Mouse (Mus musculus): ENCODE results near the gene Slc9a3r1. TPM values are rescaled to one million over a fixed set of nuclear protein-coding genes. Genes with fewer than 3 reads are reported as not detected.

Slc9a3r1 gene
- total RNA-seq (2014; rRNA removed) (53.3 and 57.3 TPM in 2 replicates), polyA plus RNA-seq (2015; fragmentation: Nextera tagmentation; extraction: Ambion mirVana) (65.4 and 72.9 TPM in 2 replicates)

DNA sequence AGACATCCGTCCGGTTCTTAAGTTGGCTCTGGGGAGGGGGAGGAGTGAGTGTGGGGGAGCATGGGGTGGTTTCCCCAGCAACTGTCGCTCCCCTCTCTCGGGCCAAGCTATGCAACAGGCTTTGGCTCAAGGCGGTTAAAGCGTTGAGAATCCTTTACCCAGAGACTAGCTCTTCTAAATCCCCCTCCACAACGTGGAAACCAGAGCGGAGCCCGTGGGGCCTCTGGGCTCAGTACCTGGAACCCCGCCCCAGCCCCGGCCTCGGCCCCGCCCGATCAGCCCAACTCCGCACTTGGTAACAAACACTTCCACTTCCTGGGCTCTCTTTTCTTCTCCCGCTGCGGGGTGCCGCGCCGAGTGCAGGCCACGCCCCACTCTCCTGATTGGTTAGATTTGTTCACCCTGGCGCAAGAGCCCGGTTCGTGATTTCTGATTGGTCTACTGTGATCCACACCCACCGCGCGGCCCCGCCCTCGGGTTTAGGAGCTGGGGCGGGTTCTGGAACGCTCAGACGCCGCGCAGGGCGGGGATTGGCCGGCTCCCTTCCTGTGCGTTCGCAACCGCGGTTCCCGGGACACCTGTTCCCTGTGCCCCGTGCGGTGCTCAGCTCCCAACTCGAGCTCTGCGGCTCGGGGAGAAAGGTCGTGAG is at the start of gene Slc9a3r1:
Slc9a3r1 (plus strand) TSS at position 510 of the 649 bp plus-strand sequence.
- peaks cover 4% of the 10 kb centered on the region; the same call in 1 of the 2 replicates for H3K4me1 ChIP-seq (ENCODE audit: insufficient read depth, low read length)
- H3K9me3 ChIP-seq (ENCODE audit: low read length), result no peaks in the 10 kb centered on the region
- H3K4me2 ChIP-seq (ENCODE audit: low read depth, low read length, poor library complexity, severe bottlenecking), result peak within 1 kb of the TSS; percentile 55
- H3K4me3 ChIP-seq (ENCODE audit: low read depth, low read length), result peak within 1 kb of the TSS; percentile 49
- H3K9ac ChIP-seq (replicated peaks; ENCODE audit: low read length, poor library complexity, severe bottlenecking), result peak within 1 kb of the TSS; percentile 55; the same call in 1 of the 2 replicates
- under 1% methylated on average over 46 of the region's 47 CpGs for WGBS
- no peaks in the 10 kb centered on the region for H3K36me3 ChIP-seq (ENCODE audit: insufficient read depth, low read length)
- peak within 1 kb of the TSS; percentile 52; the same call in 1 of the 2 replicates for H3K27ac ChIP-seq (ENCODE audit: low read depth, low read length)
- H3K27me3 ChIP-seq (ENCODE audit: insufficient read depth, low read length), result peaks cover 27% of the 10 kb centered on the region
- peak; percentile 96 for DNase-seq (ENCODE audit: low spot score)
- ATAC-seq (ENCODE audit: low FRiP score), result peak; percentile 92
- TF ChIP-seq CTCF (IDR thresholded peaks at IDR 0.05), result no peak

- H3K9me3 ChIP-seq (ENCODE audit: low read length), result no peaks in the 10 kb centered on the region
- H3K27ac ChIP-seq (ENCODE audit: low read depth, low read length), result no peak overlapping the region
- H3K4me2 ChIP-seq (ENCODE audit: low read depth, low read length, poor library complexity, severe bottlenecking), result no peak overlapping the region
- 75% methylated on average over 9 of the region's 9 CpGs for WGBS
- H3K4me1 ChIP-seq (ENCODE audit: insufficient read depth, low read length), result no peaks in the 10 kb centered on the region
- ATAC-seq (ENCODE audit: low FRiP score) (no peak), DNase-seq (ENCODE audit: low spot score) (no peak)
- no peaks in the 10 kb centered on the region for H3K36me3 ChIP-seq (ENCODE audit: insufficient read depth, low read length)
- no peaks in the 10 kb centered on the region for H3K27me3 ChIP-seq (ENCODE audit: insufficient read depth, low read length)
- H3K4me3 ChIP-seq (ENCODE audit: low read depth, low read length), result no peak overlapping the region
- H3K9ac ChIP-seq (replicated peaks; ENCODE audit: low read length, poor library complexity, severe bottlenecking), result no peak overlapping the region
- TF ChIP-seq CTCF (IDR thresholded peaks at IDR 0.05), result no peak
Measured at GRCm38 (mm10) chr11:115119409-115119808, 43.7 kb upstream of the Slc9a3r1 start.

DNA sequence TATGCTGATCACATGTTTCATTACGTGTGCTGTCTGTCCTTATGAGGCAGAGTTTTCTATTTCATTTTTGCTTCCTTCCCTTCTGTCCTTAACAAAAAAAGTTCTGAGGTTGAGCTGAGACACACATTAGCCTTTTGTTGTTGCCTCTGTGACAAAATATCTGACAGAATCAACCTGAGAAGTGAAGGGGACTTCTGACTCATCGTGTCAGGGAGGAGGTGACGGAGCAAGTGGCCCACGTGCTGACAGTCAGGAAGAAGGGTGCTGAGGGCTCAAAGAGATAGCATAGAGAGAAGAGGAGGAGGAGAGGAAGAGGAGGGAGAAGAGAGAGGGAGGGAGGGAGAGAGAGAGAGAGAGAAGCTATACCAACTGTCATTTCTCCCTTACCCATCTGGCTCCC is 34.7 kb upstream of the Slc9a3r1 start:
- H3K4me2 ChIP-seq (ENCODE audit: low read depth, low read length, poor library complexity, severe bottlenecking), result no peak overlapping the region
- no peaks in the 10 kb centered on the region for H3K27me3 ChIP-seq (ENCODE audit: insufficient read depth, low read length)
- no peaks in the 10 kb centered on the region for H3K36me3 ChIP-seq (ENCODE audit: insufficient read depth, low read length)
- no peaks in the 10 kb centered on the region for H3K4me1 ChIP-seq (ENCODE audit: insufficient read depth, low read length)
- no peak overlapping the region for H3K9ac ChIP-seq (replicated peaks; ENCODE audit: low read length, poor library complexity, severe bottlenecking)
- ATAC-seq (ENCODE audit: low FRiP score), result no peak
- no peak overlapping the region for H3K4me3 ChIP-seq (ENCODE audit: low read depth, low read length)
- no peak for DNase-seq (ENCODE audit: low spot score)
- TF ChIP-seq CTCF (IDR thresholded peaks at IDR 0.05), result no peak
- H3K9me3 ChIP-seq (ENCODE audit: low read length), result no peaks in the 10 kb centered on the region
- WGBS, result 81% methylated on average over 4 of the region's 4 CpGs
- H3K27ac ChIP-seq (ENCODE audit: low read depth, low read length), result no peak overlapping the region

- Histone ChIP-seq H3K36me3 (ENCODE audit: insufficient read depth, low read length) (no peaks in the 10 kb centered on the region), H3K9ac (replicated peaks; ENCODE audit: low read length, poor library complexity, severe bottlenecking) (no peak overlapping the region), H3K9me3 (ENCODE audit: low read length) (no peaks in the 10 kb centered on the region), H3K4me3 (ENCODE audit: low read depth, low read length) (no peak overlapping the region), H3K4me2 (ENCODE audit: low read depth, low read length, poor library complexity, severe bottlenecking) (no peak overlapping the region), H3K27me3 (ENCODE audit: insufficient read depth, low read length) (no peaks in the 10 kb centered on the region), H3K27ac (ENCODE audit: low read depth, low read length) (no peak overlapping the region), H3K4me1 (ENCODE audit: insufficient read depth, low read length) (no peaks in the 10 kb centered on the region)
- DNase-seq (ENCODE audit: low spot score), result no peak
- TF ChIP-seq CTCF (IDR thresholded peaks at IDR 0.05), result no peak
- no peak for ATAC-seq (ENCODE audit: low FRiP score)
- WGBS, result 89% methylated on average over 13 of the region's 13 CpGs
Measured at GRCm38 (mm10) chr11:115129508-115130126, 33.5 kb upstream of the Slc9a3r1 start.

GRCm38 (mm10) chr11:115131768-115132381 is 31.3 kb upstream of the Slc9a3r1 start:
- no peak for ATAC-seq (ENCODE audit: low FRiP score)
- Histone ChIP-seq H3K4me1 (ENCODE audit: insufficient read depth, low read length) (no peaks in the 10 kb centered on the region), H3K27me3 (ENCODE audit: insufficient read depth, low read length) (no peaks in the 10 kb centered on the region), H3K36me3 (ENCODE audit: insufficient read depth, low read length) (no peaks in the 10 kb centered on the region), H3K4me2 (ENCODE audit: low read depth, low read length, poor library complexity, severe bottlenecking) (no peak overlapping the region), H3K4me3 (ENCODE audit: low read depth, low read length) (no peak overlapping the region), H3K9me3 (ENCODE audit: low read length) (no peaks in the 10 kb centered on the region), H3K9ac (replicated peaks; ENCODE audit: low read length, poor library complexity, severe bottlenecking) (no peak overlapping the region), H3K27ac (ENCODE audit: low read depth, low read length) (no peak overlapping the region)
- DNase-seq (ENCODE audit: low spot score), result no peak
- no peak for TF ChIP-seq CTCF (IDR thresholded peaks at IDR 0.05)
- whole genome bisulfite sequencing, result 88% methylated on average over 8 of the region's 8 CpGs

- H3K36me3 ChIP-seq (ENCODE audit: insufficient read depth, low read length), result no peaks in the 10 kb centered on the region
- DNase-seq (ENCODE audit: low spot score) (no peak), ATAC-seq (ENCODE audit: low FRiP score) (no peak)
- no peaks in the 10 kb centered on the region for H3K27me3 ChIP-seq (ENCODE audit: insufficient read depth, low read length)
- no peaks in the 10 kb centered on the region for H3K9me3 ChIP-seq (ENCODE audit: low read length)
- H3K27ac ChIP-seq (ENCODE audit: low read depth, low read length), result no peak within 1 kb of the TSS
- no peak within 1 kb of the TSS for H3K4me3 ChIP-seq (ENCODE audit: low read depth, low read length)
- no peak within 1 kb of the TSS for H3K9ac ChIP-seq (replicated peaks; ENCODE audit: low read length, poor library complexity, severe bottlenecking)
- H3K4me1 ChIP-seq (ENCODE audit: insufficient read depth, low read length), result no peaks in the 10 kb centered on the region
- no peak within 1 kb of the TSS for H3K4me2 ChIP-seq (ENCODE audit: low read depth, low read length, poor library complexity, severe bottlenecking)
- WGBS, result 84% methylated on average over 8 of the region's 8 CpGs
- no peak for TF ChIP-seq CTCF (IDR thresholded peaks at IDR 0.05)
Measured at GRCm38 (mm10) chr11:115133800-115134199, 29.3 kb upstream of the Slc9a3r1 start, which contains the start of gene Cd300lf. Cd300lf (minus strand) TSS chr11:115133992.

All from midbrain, postnatal 0 days (tissue).